Mouse (Mus musculus): Measurements from ENCODE around the gene Gstm4.
"Not testable (repeated sequence)": the region's sequence is repeated elsewhere in the genome, so short reads cannot be mapped to it uniquely, and the experiment has no call there.

Gstm4 gene

GRCm38 (mm10) chr3:108016468-108016867, 28.2 kb downstream of the Gstm4 start:
- not testable (repeated sequence) for DNase-seq (ENCODE audit: low spot score)

GRCm38 (mm10) chr3:108014974-108015346, 29.7 kb downstream of the Gstm4 start:
- no peak for DNase-seq (ENCODE audit: low spot score)

- DNase-seq (ENCODE audit: low spot score) = no peak
Measured at GRCm38 (mm10) chr3:108014098-108014973, 30.4 kb downstream of the Gstm4 start.

- no peak for DNase-seq (ENCODE audit: low spot score)
Measured at GRCm38 (mm10) chr3:108013331-108013871, 31.3 kb downstream of the Gstm4 start.

GRCm38 (mm10) chr3:108011558-108011957, 33.1 kb downstream of the Gstm4 start:
- no peak for DNase-seq (ENCODE audit: low spot score)

DNA sequence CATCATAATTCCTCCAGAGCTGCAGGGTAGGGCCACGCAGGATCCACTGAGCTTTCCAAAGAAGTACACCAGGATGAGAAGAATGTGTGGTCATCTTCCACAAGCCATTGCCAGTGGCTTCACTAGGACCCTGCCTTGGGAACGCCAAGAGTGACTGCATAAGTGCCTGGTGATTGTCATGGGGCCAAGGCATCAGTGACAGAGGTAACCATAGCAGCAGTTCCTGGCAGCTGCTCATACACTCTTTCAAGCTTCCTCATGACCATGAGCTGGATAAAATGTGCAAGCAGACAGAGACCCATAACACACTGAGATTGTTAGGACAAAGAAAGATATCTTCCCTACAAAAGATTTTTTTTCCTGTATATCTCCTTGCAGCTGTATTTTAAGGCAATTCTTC, 34.4 kb downstream of the Gstm4 start:
- no peak for DNase-seq (ENCODE audit: low spot score)

DNA sequence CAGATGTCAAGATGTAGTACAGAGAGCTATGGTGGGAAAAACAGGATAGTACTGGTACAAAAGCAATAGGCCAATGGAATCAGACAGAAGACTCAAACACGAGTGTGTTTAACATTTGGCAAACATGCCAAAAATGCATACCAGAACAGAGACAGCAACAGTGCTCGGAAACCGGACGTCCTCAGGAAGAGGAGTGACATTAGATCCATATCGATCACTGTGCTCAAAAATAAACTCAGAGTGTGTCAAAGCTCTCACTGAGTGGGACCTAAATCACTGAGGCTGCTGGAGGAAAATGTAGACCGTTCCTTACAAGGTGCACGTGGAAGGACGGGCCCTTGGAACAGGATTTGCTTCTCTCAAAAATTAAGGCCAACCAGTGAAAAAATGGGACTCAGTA, 42.7 kb downstream of the Gstm4 start:
- no peak for DNase-seq (ENCODE audit: low spot score)

DNA sequence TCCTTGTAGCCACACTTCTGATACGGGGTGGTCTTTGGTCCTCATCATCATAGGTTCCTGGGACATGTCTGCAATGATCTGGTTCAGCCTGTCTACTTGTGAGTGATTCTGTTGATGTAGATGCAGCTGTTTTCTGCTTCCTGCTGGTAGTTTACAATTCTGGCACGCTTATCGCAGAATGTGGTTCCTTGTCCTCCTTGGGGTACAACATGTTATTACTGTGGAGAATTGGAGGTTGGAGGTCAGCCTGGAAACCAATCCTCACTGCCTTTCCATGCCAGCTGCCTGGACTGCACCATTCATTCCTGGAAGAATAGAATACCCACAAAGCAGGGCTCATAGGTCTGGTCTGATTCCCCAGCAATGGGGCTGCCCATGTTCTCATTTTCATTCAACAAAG, 45.2 kb downstream of the Gstm4 start:
- DNase-seq (ENCODE audit: low spot score) = no peak

DNA sequence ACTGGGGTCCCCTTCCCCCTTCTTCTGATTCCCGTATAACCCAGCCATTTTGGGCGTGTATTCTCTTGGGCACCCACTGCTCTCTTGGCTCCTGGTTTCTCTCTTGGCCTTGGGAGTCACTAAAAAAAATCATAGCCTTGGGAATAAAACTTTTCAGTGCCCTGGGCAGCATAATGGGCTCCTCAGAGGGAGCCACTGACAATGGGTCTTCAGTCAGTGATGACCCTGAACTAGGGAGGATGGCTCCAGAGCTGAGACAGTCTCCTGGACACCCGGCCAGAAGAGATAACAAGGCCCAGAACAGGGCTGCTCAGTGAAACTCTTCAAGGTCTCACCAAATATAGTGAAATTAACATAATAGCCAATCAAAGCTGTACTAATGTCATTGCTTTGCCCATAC, 46.1 kb downstream of the Gstm4 start:
- DNase-seq (ENCODE audit: low spot score) = no peak

GRCm38 (mm10) chr3:107996576-107996975, 48.1 kb downstream of the Gstm4 start:
- DNase-seq (ENCODE audit: low spot score) = no peak

DNA sequence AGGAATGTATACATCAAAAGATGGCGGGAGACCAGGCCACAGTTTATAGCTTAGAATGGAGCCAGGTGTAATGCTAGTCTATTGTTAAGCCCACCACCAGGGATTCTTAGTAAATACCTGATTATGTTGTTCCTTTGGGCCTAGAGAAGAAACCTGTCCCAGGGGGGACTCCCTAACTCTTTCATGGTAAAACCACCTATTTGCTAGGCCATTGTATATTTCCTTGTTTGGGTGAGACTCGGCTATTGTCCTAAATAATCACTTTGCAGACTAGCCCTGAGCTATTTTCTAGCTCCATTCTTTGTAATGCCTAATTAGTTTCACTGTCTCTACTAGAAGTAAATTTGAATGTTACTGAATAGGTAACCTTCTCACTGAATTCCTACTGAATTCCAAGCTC, 48.7 kb downstream of the Gstm4 start:
- not testable (repeated sequence) for DNase-seq (ENCODE audit: low spot score)

Data from spleen, adult 12 weeks (tissue).